Mouse (Mus musculus): ENCODE results near the gene Fam43b. TPM values are rescaled to one million over a fixed set of nuclear protein-coding genes. Genes with fewer than 3 reads are reported as not detected.

Gene Fam43b
- polyA plus RNA-seq, 1 experiment from 2014 or later, result 9.1 TPM

- Histone ChIP-seq H3K9me3 (ENCODE audit: control insufficient read depth, low read length) (no peaks in the 10 kb centered on the region), H3K9ac (replicated peaks; ENCODE audit: low read depth, low read length) (no peak overlapping the region), H3K36me3 (ENCODE audit: control insufficient read depth, insufficient read depth, low read length) (no peaks in the 10 kb centered on the region), H3K4me2 (ENCODE audit: low read depth, low read length) (no peak overlapping the region), H3K4me1 (ENCODE audit: control insufficient read depth, insufficient read depth, low read length) (no peaks in the 10 kb centered on the region), H3K27me3 (ENCODE audit: control insufficient read depth, insufficient read depth, low read length) (no peaks in the 10 kb centered on the region), H3K4me3 (ENCODE audit: low read depth, low read length) (no peak overlapping the region), H3K27ac (ENCODE audit: low read depth, low read length) (no peak overlapping the region)
- no peak for ATAC-seq (ENCODE audit: low read depth)
- 0% methylated on average over 2 of the region's 2 CpGs for WGBS
Observed at GRCm38 (mm10) chr4:138404806-138405205, 8.5 kb upstream of the Fam43b start.

DNA sequence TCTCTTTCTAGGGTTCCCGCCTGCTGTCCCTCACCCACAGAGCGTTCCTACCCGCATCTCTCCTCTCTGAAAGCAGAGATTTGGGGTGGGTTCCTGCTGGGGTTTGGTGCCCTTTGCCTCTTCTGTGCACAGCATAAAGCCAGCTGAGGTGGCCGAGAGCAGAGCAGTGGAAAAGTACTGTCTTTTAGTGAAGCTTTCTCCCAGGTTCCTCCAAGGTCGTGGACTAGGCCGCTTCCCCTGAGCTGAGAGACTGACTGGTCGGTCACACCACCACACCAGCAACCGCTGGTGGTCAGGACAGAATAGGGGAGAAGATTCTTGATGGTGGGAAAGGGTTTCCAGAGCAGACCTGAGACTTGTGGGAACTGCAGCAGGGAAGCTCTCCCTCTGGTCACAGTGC, 383 bp upstream of the Fam43b start:
- H3K4me1 ChIP-seq (ENCODE audit: control insufficient read depth, insufficient read depth, low read length), result peaks cover 7% of the 10 kb centered on the region; the same call in 1 of the 2 replicates
- peak overlapping the region; percentile 40 for H3K4me3 ChIP-seq (ENCODE audit: low read depth, low read length)
- H3K9me3 ChIP-seq (ENCODE audit: control insufficient read depth, low read length), result no peaks in the 10 kb centered on the region
- H3K9ac ChIP-seq (replicated peaks; ENCODE audit: low read depth, low read length), result no peak overlapping the region
- ATAC-seq (ENCODE audit: low read depth), result no peak
- H3K4me2 ChIP-seq (ENCODE audit: low read depth, low read length), result peak overlapping the region; percentile 76
- H3K27ac ChIP-seq (ENCODE audit: low read depth, low read length), result no peak overlapping the region
- 3% methylated on average over 8 of the region's 8 CpGs for WGBS
- H3K36me3 ChIP-seq (ENCODE audit: control insufficient read depth, insufficient read depth, low read length), result no peaks in the 10 kb centered on the region
- peaks cover 36% of the 10 kb centered on the region for H3K27me3 ChIP-seq (ENCODE audit: control insufficient read depth, insufficient read depth, low read length)

- Histone ChIP-seq H3K36me3 (ENCODE audit: control insufficient read depth, insufficient read depth, low read length) (no peaks in the 10 kb centered on the region), H3K27ac (ENCODE audit: low read depth, low read length) (no peak overlapping the region), H3K4me1 (ENCODE audit: control insufficient read depth, insufficient read depth, low read length) (peaks cover 7% of the 10 kb centered on the region; the same call in 1 of the 2 replicates), H3K4me3 (ENCODE audit: low read depth, low read length) (peak overlapping the region; percentile 40), H3K27me3 (ENCODE audit: control insufficient read depth, insufficient read depth, low read length) (peaks cover 36% of the 10 kb centered on the region), H3K9me3 (ENCODE audit: control insufficient read depth, low read length) (no peaks in the 10 kb centered on the region), H3K4me2 (ENCODE audit: low read depth, low read length) (peak overlapping the region; percentile 76), H3K9ac (replicated peaks; ENCODE audit: low read depth, low read length) (peak overlapping the region; percentile 48)
- WGBS, result 1% methylated on average over 82 of the region's 103 CpGs
- peak; percentile 60 for ATAC-seq (ENCODE audit: low read depth)
Observed at GRCm38 (mm10) chr4:138395087-138395970, 999 bp downstream of the Fam43b start.

GRCm38 (mm10) chr4:138393703-138394102, 2.6 kb downstream of the Fam43b start:
- Histone ChIP-seq H3K27me3 (ENCODE audit: control insufficient read depth, insufficient read depth, low read length) (peaks cover 36% of the 10 kb centered on the region), H3K36me3 (ENCODE audit: control insufficient read depth, insufficient read depth, low read length) (no peaks in the 10 kb centered on the region), H3K4me3 (ENCODE audit: low read depth, low read length) (no peak overlapping the region), H3K27ac (ENCODE audit: low read depth, low read length) (no peak overlapping the region), H3K9me3 (ENCODE audit: control insufficient read depth, low read length) (no peaks in the 10 kb centered on the region), H3K4me2 (ENCODE audit: low read depth, low read length) (no peak overlapping the region), H3K9ac (replicated peaks; ENCODE audit: low read depth, low read length) (no peak overlapping the region), H3K4me1 (ENCODE audit: control insufficient read depth, insufficient read depth, low read length) (peaks cover 7% of the 10 kb centered on the region; the same call in 1 of the 2 replicates)
- 60% methylated on average over 7 of the region's 7 CpGs for WGBS
- ATAC-seq (ENCODE audit: low read depth), result no peak

- 62% methylated on average over 4 of the region's 4 CpGs for WGBS
- Histone ChIP-seq H3K4me3 (ENCODE audit: low read depth, low read length) (no peak overlapping the region), H3K9ac (replicated peaks; ENCODE audit: low read depth, low read length) (no peak overlapping the region), H3K36me3 (ENCODE audit: control insufficient read depth, insufficient read depth, low read length) (no peaks in the 10 kb centered on the region), H3K4me1 (ENCODE audit: control insufficient read depth, insufficient read depth, low read length) (no peaks in the 10 kb centered on the region), H3K27me3 (ENCODE audit: control insufficient read depth, insufficient read depth, low read length) (no peaks in the 10 kb centered on the region), H3K27ac (ENCODE audit: low read depth, low read length) (no peak overlapping the region), H3K9me3 (ENCODE audit: control insufficient read depth, low read length) (no peaks in the 10 kb centered on the region), H3K4me2 (ENCODE audit: low read depth, low read length) (no peak overlapping the region)
- no peak for ATAC-seq (ENCODE audit: low read depth)
Observed at GRCm38 (mm10) chr4:138383789-138384188, 12.5 kb downstream of the Fam43b start.

- no peak for ATAC-seq (ENCODE audit: low read depth)
- no peak overlapping the region for H3K9ac ChIP-seq (replicated peaks; ENCODE audit: low read depth, low read length)
- H3K4me1 ChIP-seq (ENCODE audit: control insufficient read depth, insufficient read depth, low read length), result no peaks in the 10 kb centered on the region
- no peak overlapping the region for H3K4me2 ChIP-seq (ENCODE audit: low read depth, low read length)
- 81% methylated on average over 6 of the region's 6 CpGs for WGBS
- H3K27ac ChIP-seq (ENCODE audit: low read depth, low read length), result no peak overlapping the region
- no peaks in the 10 kb centered on the region for H3K27me3 ChIP-seq (ENCODE audit: control insufficient read depth, insufficient read depth, low read length)
- no peaks in the 10 kb centered on the region for H3K36me3 ChIP-seq (ENCODE audit: control insufficient read depth, insufficient read depth, low read length)
- H3K9me3 ChIP-seq (ENCODE audit: control insufficient read depth, low read length), result no peaks in the 10 kb centered on the region
- H3K4me3 ChIP-seq (ENCODE audit: low read depth, low read length), result no peak overlapping the region
Observed at GRCm38 (mm10) chr4:138382462-138382861, 13.9 kb downstream of the Fam43b start.

DNA sequence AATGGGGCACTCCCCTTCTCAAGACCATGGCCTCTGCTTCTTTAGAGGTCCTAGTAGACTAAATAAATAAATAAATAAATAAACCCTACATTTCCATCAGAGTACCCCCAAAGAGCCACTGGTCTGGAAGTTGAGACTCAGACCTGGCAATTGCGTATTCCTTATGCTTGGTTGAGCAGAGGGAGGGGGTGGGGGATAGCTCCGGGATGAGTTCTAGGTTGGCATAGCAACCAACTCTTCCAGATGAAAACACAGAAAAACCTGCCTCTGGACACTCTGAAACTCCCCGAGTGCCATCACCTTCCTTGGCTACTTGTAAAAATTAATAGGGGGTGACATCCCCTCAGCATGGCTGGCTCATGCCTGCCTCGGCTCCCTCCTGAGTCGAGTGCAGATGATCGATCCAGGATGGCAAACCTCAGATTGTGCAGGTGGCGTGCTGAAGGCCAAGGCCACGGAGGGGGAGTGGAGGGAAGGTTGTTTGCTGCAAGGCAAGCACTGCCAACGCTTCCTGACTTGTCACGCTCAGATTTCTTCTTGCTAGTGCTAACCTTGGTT, 16.1 kb downstream of the Fam43b start:
- Histone ChIP-seq H3K36me3 (ENCODE audit: control insufficient read depth, insufficient read depth, low read length) (no peaks in the 10 kb centered on the region), H3K9me3 (ENCODE audit: control insufficient read depth, low read length) (no peaks in the 10 kb centered on the region), H3K4me1 (ENCODE audit: control insufficient read depth, insufficient read depth, low read length) (no peaks in the 10 kb centered on the region), H3K9ac (replicated peaks; ENCODE audit: low read depth, low read length) (no peak overlapping the region), H3K27ac (ENCODE audit: low read depth, low read length) (no peak overlapping the region), H3K27me3 (ENCODE audit: control insufficient read depth, insufficient read depth, low read length) (no peaks in the 10 kb centered on the region), H3K4me2 (ENCODE audit: low read depth, low read length) (no peak overlapping the region), H3K4me3 (ENCODE audit: low read depth, low read length) (no peak overlapping the region)
- 30% methylated on average over 10 of the region's 10 CpGs for WGBS
- no peak for ATAC-seq (ENCODE audit: low read depth)

DNA sequence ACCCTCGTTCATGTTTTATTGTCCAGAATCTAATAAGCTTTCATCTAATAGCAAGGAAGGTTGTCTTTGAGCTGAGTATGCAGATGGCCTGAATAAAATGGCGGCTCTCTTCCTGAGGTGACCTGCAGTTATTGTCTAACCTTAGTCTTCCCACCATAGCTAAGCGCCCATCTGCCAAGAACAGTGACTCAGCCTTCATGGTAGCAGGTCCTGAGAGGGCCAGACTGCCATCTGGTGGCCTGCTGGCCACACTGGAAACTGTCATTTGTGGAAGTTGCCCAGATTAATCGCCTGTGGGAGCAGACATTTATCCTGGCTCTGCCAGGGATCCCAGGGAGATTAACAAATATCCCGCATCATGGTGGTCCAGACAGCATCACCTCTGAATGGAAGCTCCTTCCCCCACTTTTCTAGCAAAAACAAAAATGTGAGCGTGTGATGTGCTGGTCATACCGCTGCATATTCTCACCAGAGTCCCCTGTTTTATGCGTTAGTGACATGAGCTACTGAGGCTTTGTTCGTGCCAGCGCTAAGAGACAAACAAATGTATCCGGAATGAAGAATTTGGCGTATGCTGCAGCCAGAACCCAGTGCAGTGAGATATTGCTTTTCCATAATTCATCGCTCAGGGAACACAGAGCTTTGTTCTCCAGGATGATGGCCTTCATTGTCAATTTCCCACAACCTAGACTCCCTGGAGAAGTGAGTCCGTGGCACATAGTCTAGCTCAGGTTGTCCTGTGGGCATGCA, 17.1 kb downstream of the Fam43b start:
- H3K9ac ChIP-seq (replicated peaks; ENCODE audit: low read depth, low read length), result no peak overlapping the region
- H3K27ac ChIP-seq (ENCODE audit: low read depth, low read length), result no peak overlapping the region
- H3K4me2 ChIP-seq (ENCODE audit: low read depth, low read length), result no peak overlapping the region
- H3K36me3 ChIP-seq (ENCODE audit: control insufficient read depth, insufficient read depth, low read length), result no peaks in the 10 kb centered on the region
- peak; percentile 51; the same call in 1 of the 2 replicates for ATAC-seq (ENCODE audit: low read depth)
- H3K9me3 ChIP-seq (ENCODE audit: control insufficient read depth, low read length), result no peaks in the 10 kb centered on the region
- H3K4me3 ChIP-seq (ENCODE audit: low read depth, low read length), result no peak overlapping the region
- 35% methylated on average over 14 of the region's 14 CpGs for WGBS
- no peaks in the 10 kb centered on the region for H3K4me1 ChIP-seq (ENCODE audit: control insufficient read depth, insufficient read depth, low read length)
- no peaks in the 10 kb centered on the region for H3K27me3 ChIP-seq (ENCODE audit: control insufficient read depth, insufficient read depth, low read length)

- ATAC-seq (ENCODE audit: low read depth), result no peak
- Histone ChIP-seq H3K9me3 (ENCODE audit: control insufficient read depth, low read length) (no peaks in the 10 kb centered on the region), H3K9ac (replicated peaks; ENCODE audit: low read depth, low read length) (no peak overlapping the region), H3K4me2 (ENCODE audit: low read depth, low read length) (no peak overlapping the region), H3K36me3 (ENCODE audit: control insufficient read depth, insufficient read depth, low read length) (no peaks in the 10 kb centered on the region), H3K4me3 (ENCODE audit: low read depth, low read length) (no peak overlapping the region), H3K4me1 (ENCODE audit: control insufficient read depth, insufficient read depth, low read length) (no peaks in the 10 kb centered on the region), H3K27ac (ENCODE audit: low read depth, low read length) (no peak overlapping the region), H3K27me3 (ENCODE audit: control insufficient read depth, insufficient read depth, low read length) (no peaks in the 10 kb centered on the region)
- WGBS, result 40% methylated on average over 6 of the region's 6 CpGs
Observed at GRCm38 (mm10) chr4:138377526-138377925, 18.8 kb downstream of the Fam43b start.
